Mouse (Mus musculus): ENCODE results near the gene Pcmtd2. TPM values are rescaled to one million over a fixed set of nuclear protein-coding genes. Genes with fewer than 3 reads are reported as not detected.

Gene Pcmtd2
- polyA plus RNA-seq, 1 experiment from 2014 or later, result 25.6 TPM

- Histone ChIP-seq H3K27me3 (replicated peaks; ENCODE audit: control insufficient read depth, insufficient read depth, low read length) (no peaks in the 10 kb centered on the region), H3K9ac (ENCODE audit: low read depth, low read length) (peak within 1 kb of the TSS; percentile 79), H3K4me3 (ENCODE audit: low read length) (peak within 1 kb of the TSS; percentile 80), H3K4me1 (ENCODE audit: control insufficient read depth, insufficient read depth, low read length) (peaks cover 15% of the 10 kb centered on the region), H3K27ac (ENCODE audit: low read length) (peak within 1 kb of the TSS; percentile 72), H3K4me2 (ENCODE audit: low read depth, low read length) (peak within 1 kb of the TSS; percentile 77), H3K9me3 (ENCODE audit: control insufficient read depth, low read length) (no peaks in the 10 kb centered on the region), H3K36me3 (ENCODE audit: control insufficient read depth, insufficient read depth, low read length) (no peaks in the 10 kb centered on the region)
- peak; percentile 100 for ATAC-seq
- under 1% methylated on average over 35 of the region's 35 CpGs for WGBS
These were observed 26.3 kb downstream of the Pcmtd2 start, which contains the start of gene Polr3k for GRCm38 (mm10) chr2:181863791-181864535. Polr3k (plus strand) TSS chr2:181864337.

GRCm38 (mm10) chr2:181864536-181864860 lies 26.8 kb downstream of the Pcmtd2 start:
- H3K9me3 ChIP-seq (ENCODE audit: control insufficient read depth, low read length), result no peaks in the 10 kb centered on the region
- H3K36me3 ChIP-seq (ENCODE audit: control insufficient read depth, insufficient read depth, low read length), result no peaks in the 10 kb centered on the region
- H3K27ac ChIP-seq (ENCODE audit: low read length), result peak overlapping the region; percentile 72
- peak overlapping the region; percentile 80 for H3K4me3 ChIP-seq (ENCODE audit: low read length)
- WGBS, result under 1% methylated on average over 22 of the region's 22 CpGs
- no peak; the same call in 1 of the 2 replicates for ATAC-seq
- peak overlapping the region; percentile 79 for H3K9ac ChIP-seq (ENCODE audit: low read depth, low read length)
- H3K27me3 ChIP-seq (replicated peaks; ENCODE audit: control insufficient read depth, insufficient read depth, low read length), result no peaks in the 10 kb centered on the region
- H3K4me1 ChIP-seq (ENCODE audit: control insufficient read depth, insufficient read depth, low read length), result peaks cover 15% of the 10 kb centered on the region
- H3K4me2 ChIP-seq (ENCODE audit: low read depth, low read length), result peak overlapping the region; percentile 77

GRCm38 (mm10) chr2:181866931-181867330 lies 29.3 kb downstream of the Pcmtd2 start:
- WGBS, result 56% methylated on average over 5 of the region's 5 CpGs
- H3K4me2 ChIP-seq (ENCODE audit: low read depth, low read length), result no peak overlapping the region
- H3K9me3 ChIP-seq (ENCODE audit: control insufficient read depth, low read length), result no peaks in the 10 kb centered on the region
- no peaks in the 10 kb centered on the region for H3K27me3 ChIP-seq (replicated peaks; ENCODE audit: control insufficient read depth, insufficient read depth, low read length)
- H3K4me3 ChIP-seq (ENCODE audit: low read length), result no peak overlapping the region
- H3K27ac ChIP-seq (ENCODE audit: low read length), result no peak overlapping the region
- no peaks in the 10 kb centered on the region for H3K36me3 ChIP-seq (ENCODE audit: control insufficient read depth, insufficient read depth, low read length)
- peaks cover 15% of the 10 kb centered on the region for H3K4me1 ChIP-seq (ENCODE audit: control insufficient read depth, insufficient read depth, low read length)
- ATAC-seq, result no peak
- no peak overlapping the region for H3K9ac ChIP-seq (ENCODE audit: low read depth, low read length)

- Histone ChIP-seq H3K27ac (ENCODE audit: low read length) (no peak overlapping the region), H3K4me3 (ENCODE audit: low read length) (no peak overlapping the region), H3K4me1 (ENCODE audit: control insufficient read depth, insufficient read depth, low read length) (no peaks in the 10 kb centered on the region), H3K4me2 (ENCODE audit: low read depth, low read length) (no peak overlapping the region), H3K36me3 (ENCODE audit: control insufficient read depth, insufficient read depth, low read length) (no peaks in the 10 kb centered on the region), H3K9ac (ENCODE audit: low read depth, low read length) (no peak overlapping the region), H3K9me3 (ENCODE audit: control insufficient read depth, low read length) (no peaks in the 10 kb centered on the region), H3K27me3 (replicated peaks; ENCODE audit: control insufficient read depth, insufficient read depth, low read length) (no peaks in the 10 kb centered on the region)
- ATAC-seq, result no peak
- 89% methylated on average over 2 of the region's 2 CpGs for WGBS
These were observed 33.4 kb downstream of the Pcmtd2 start for GRCm38 (mm10) chr2:181871039-181871438.

- H3K27me3 ChIP-seq (replicated peaks; ENCODE audit: control insufficient read depth, insufficient read depth, low read length), result no peaks in the 10 kb centered on the region
- no peak overlapping the region for H3K4me3 ChIP-seq (ENCODE audit: low read length)
- no peak overlapping the region for H3K9ac ChIP-seq (ENCODE audit: low read depth, low read length)
- no peaks in the 10 kb centered on the region for H3K4me1 ChIP-seq (ENCODE audit: control insufficient read depth, insufficient read depth, low read length)
- no peak for ATAC-seq
- H3K4me2 ChIP-seq (ENCODE audit: low read depth, low read length), result no peak overlapping the region
- H3K9me3 ChIP-seq (ENCODE audit: control insufficient read depth, low read length), result no peaks in the 10 kb centered on the region
- no peak overlapping the region for H3K27ac ChIP-seq (ENCODE audit: low read length)
- 68% methylated on average over 1 of the region's 1 CpGs for WGBS
- no peaks in the 10 kb centered on the region for H3K36me3 ChIP-seq (ENCODE audit: control insufficient read depth, insufficient read depth, low read length)
These were observed 41.2 kb downstream of the Pcmtd2 start for GRCm38 (mm10) chr2:181878903-181879302.

- peak; percentile 96 for ATAC-seq
- H3K4me1 ChIP-seq (ENCODE audit: control insufficient read depth, insufficient read depth, low read length), result no peaks in the 10 kb centered on the region
- H3K27ac ChIP-seq (ENCODE audit: low read length), result peak overlapping the region; percentile 72
- no peak overlapping the region for H3K9ac ChIP-seq (ENCODE audit: low read depth, low read length)
- H3K27me3 ChIP-seq (replicated peaks; ENCODE audit: control insufficient read depth, insufficient read depth, low read length), result no peaks in the 10 kb centered on the region
- no peak overlapping the region for H3K4me2 ChIP-seq (ENCODE audit: low read depth, low read length)
- 46% methylated on average over 3 of the region's 3 CpGs for WGBS
- no peak overlapping the region for H3K4me3 ChIP-seq (ENCODE audit: low read length)
- no peaks in the 10 kb centered on the region for H3K36me3 ChIP-seq (ENCODE audit: control insufficient read depth, insufficient read depth, low read length)
- no peaks in the 10 kb centered on the region for H3K9me3 ChIP-seq (ENCODE audit: control insufficient read depth, low read length)
These were observed 45.5 kb downstream of the Pcmtd2 start for GRCm38 (mm10) chr2:181883022-181883749.

Other genes starting within 250 kb of the Pcmtd2 start
- 52.2 and 52.7 TPM in 2 replicates for gene Prpf6, start 246.0 kb upstream of the Pcmtd2 start, polyA plus RNA-seq (2015; fragmentation: Nextera tagmentation; extraction: Ambion mirVana)
- gene Zfp512b, start 245.1 kb upstream of the Pcmtd2 start, polyA plus RNA-seq (2015; fragmentation: Nextera tagmentation; extraction: Ambion mirVana), result 20.5 and 20.9 TPM in 2 replicates
- 23.9 TPM in 2 replicates for gene Samd10, start 238.6 kb upstream of the Pcmtd2 start, polyA plus RNA-seq (2015; fragmentation: Nextera tagmentation; extraction: Ambion mirVana)
- gene Gm29797, start 180.8 kb upstream of the Pcmtd2 start, polyA plus RNA-seq (2015; fragmentation: Nextera tagmentation; extraction: Ambion mirVana), result 2.2 and 3.0 TPM in 2 replicates
- gene Sox18, start 166.2 kb upstream of the Pcmtd2 start, polyA plus RNA-seq (2015; fragmentation: Nextera tagmentation; extraction: Ambion mirVana), result 28.9 and 30.1 TPM in 2 replicates
- 15.1 and 16.4 TPM in 2 replicates for gene Tcea2, start 157.5 kb upstream of the Pcmtd2 start, polyA plus RNA-seq (2015; fragmentation: Nextera tagmentation; extraction: Ambion mirVana)
- gene Rgs19, start 143.9 kb upstream of the Pcmtd2 start, polyA plus RNA-seq (2015; fragmentation: Nextera tagmentation; extraction: Ambion mirVana), result 36.1 and 39.6 TPM in 2 replicates
- gene Lkaaear1, start 139.4 kb upstream of the Pcmtd2 start, polyA plus RNA-seq (2015; fragmentation: Nextera tagmentation; extraction: Ambion mirVana), result not detected in 2 replicates
- gene Oprl1, start 122.8 kb upstream of the Pcmtd2 start, polyA plus RNA-seq (2015; fragmentation: Nextera tagmentation; extraction: Ambion mirVana), result 1.2 and 1.7 TPM in 2 replicates
- gene Myt1, start 74.5 kb upstream of the Pcmtd2 start, polyA plus RNA-seq (2015; fragmentation: Nextera tagmentation; extraction: Ambion mirVana), result 1.4 and 1.7 TPM in 2 replicates
- 74.9 and 77.5 TPM in 2 replicates for gene Polr3k, start 26.5 kb downstream of the Pcmtd2 start, polyA plus RNA-seq (2015; fragmentation: Nextera tagmentation; extraction: Ambion mirVana)
- gene Gm14496, start 153.3 kb downstream of the Pcmtd2 start, polyA plus RNA-seq (2015; fragmentation: Nextera tagmentation; extraction: Ambion mirVana), result not detected in 2 replicates

Measured in intestine, embryonic 16.5 days (tissue).